Mouse (Mus musculus): ENCODE measurements at regions not wholly inside any gene's neighbourhood (a gene's known extent, or its start where the extent isn't known, plus 50 kb on each side); places are given as distances from the start of the nearest gene placed in this dataset.

GRCm38 (mm10) chr1:152313480-152313879 lies 73.0 kb downstream of the Tsen15 start:
- peak; percentile 56; the same call in 1 of the 2 replicates for ATAC-seq (replicated peaks; ENCODE audit: low read depth, poor library complexity, severe bottlenecking)

GRCm38 (mm10) chr1:152305461-152305860 lies 81.0 kb downstream of the Tsen15 start:
- no peak for ATAC-seq (replicated peaks; ENCODE audit: low read depth, poor library complexity, severe bottlenecking)

GRCm38 (mm10) chr1:152304487-152305130 lies 81.9 kb downstream of the Tsen15 start:
- ATAC-seq (replicated peaks; ENCODE audit: low read depth, poor library complexity, severe bottlenecking), result no peak

- no peak for ATAC-seq (replicated peaks; ENCODE audit: low read depth, poor library complexity, severe bottlenecking)
Measured at GRCm38 (mm10) chr1:152301355-152301754, 85.1 kb downstream of the Tsen15 start.

DNA sequence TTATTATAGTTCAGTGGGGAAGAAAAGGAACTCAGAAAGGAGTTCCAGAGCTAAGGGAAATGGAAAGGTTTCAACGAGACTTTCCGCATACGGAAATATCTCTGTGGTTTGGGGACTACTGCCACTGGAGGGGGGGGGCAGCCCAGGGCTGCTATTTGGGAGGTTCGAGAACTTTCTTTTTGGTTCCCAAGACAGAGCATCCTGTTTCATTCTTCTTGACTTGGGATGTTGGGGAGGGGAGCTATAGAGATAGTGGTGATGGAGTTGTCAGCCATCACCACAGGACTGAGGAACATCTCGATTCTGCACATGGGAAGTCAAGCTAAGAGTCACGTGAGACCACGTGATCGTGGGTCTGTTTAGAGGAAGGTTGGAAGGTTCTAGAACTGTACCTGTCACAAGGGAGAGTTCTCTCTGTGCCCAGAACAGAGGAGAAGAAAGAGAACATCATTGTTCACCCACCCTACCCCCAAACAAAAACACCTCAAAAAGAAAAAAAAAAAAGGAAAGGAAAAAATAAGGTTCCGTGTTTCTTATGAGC lies 94.2 kb downstream of the Tsen15 start:
- ATAC-seq (replicated peaks; ENCODE audit: low read depth, poor library complexity, severe bottlenecking), result no peak; the same call in 1 of the 2 replicates

DNA sequence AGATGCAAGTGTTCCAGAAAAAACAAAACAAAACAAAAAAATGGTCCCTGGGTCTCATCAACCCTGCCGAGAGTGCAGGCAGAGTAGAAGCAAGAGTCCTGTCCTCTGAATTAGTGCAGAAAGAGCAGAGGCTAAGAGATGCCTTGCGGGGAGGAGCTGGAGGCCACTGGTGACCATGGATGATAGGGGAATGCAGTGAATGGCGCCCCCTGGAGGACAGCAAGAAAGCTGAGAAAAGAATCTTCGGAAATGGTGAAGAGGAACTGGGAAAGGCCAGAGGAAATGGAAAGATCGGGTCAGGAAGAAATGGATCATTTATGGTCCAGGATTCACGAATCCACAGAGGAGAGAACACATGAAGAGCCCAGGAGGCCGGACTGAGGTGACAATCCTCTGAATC lies 95.7 kb downstream of the Tsen15 start:
- peak; percentile 58 for ATAC-seq (replicated peaks; ENCODE audit: low read depth, poor library complexity, severe bottlenecking)

- ATAC-seq (replicated peaks; ENCODE audit: low read depth, poor library complexity, severe bottlenecking), result peak; percentile 70
Measured at GRCm38 (mm10) chr1:152287566-152288490, 98.7 kb downstream of the Tsen15 start.

DNA sequence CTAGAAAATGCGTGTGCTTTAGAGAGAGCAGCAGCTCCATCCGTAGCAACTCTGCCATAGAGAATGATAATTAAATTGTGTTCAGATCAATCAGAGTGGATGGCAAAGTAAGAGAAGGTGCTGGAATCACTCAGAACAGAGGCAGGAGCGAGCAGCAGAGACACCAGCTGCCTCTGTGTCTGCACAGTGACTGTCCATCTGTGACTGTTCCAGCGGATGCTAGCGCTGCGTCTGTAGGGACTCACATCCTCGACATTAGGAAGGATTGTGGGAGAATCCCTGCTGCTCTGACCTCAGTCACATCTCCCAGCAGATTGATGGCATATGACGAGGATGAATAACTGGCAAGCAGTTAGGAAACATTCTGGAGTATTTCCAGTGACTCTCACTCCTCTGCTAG lies 99.8 kb downstream of the Tsen15 start:
- ATAC-seq (replicated peaks; ENCODE audit: low read depth, poor library complexity, severe bottlenecking), result no peak

DNA sequence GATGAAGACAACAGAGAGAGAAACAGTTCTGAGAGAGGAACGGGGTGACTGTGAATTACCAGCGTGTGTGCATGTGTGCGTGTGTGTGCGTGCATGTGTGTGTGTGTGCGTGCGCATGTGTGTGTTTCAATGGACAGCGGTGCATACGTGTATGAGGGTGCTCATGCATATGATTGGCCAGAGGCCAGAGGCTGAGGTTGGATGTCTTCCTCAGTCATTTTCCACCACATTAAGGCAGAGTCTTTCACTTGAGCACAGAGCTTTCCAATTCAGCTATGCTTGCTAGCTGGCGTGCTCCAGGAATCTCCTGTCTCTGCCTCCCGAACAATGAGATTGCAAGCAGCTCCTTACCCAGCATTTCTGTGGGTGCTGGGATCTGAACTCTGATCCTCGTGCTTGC lies 104.4 kb downstream of the Tsen15 start:
- ATAC-seq (replicated peaks; ENCODE audit: low read depth, poor library complexity, severe bottlenecking), result no peak

- ATAC-seq (replicated peaks; ENCODE audit: low read depth, poor library complexity, severe bottlenecking), result no peak
Measured at GRCm38 (mm10) chr1:152281201-152281600, 105.3 kb downstream of the Tsen15 start.

- ATAC-seq (replicated peaks; ENCODE audit: low read depth, poor library complexity, severe bottlenecking), result no peak
Measured at GRCm38 (mm10) chr1:152280014-152280413, 106.5 kb downstream of the Tsen15 start.

DNA sequence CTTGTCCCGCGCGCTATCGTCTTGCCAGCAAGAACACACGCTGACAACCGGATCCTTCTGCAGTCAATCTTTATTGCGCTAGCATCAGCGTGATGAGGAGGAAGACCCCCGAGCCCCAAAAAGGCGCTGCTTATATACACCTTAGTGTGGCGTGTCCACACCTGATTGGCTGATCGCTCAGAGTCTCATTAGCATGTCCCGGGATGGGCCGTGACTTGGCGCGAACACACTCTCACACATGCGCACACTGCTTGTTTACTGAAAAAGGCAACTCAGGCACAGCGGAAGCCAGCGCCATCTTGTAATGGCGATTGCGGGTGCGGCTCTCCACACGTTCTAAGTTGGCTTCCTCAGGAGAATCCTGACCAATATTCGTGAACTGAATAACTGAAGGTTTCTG lies 111.5 kb downstream of the Tsen15 start:
- ATAC-seq (replicated peaks; ENCODE audit: low read depth, poor library complexity, severe bottlenecking), result no peak

DNA sequence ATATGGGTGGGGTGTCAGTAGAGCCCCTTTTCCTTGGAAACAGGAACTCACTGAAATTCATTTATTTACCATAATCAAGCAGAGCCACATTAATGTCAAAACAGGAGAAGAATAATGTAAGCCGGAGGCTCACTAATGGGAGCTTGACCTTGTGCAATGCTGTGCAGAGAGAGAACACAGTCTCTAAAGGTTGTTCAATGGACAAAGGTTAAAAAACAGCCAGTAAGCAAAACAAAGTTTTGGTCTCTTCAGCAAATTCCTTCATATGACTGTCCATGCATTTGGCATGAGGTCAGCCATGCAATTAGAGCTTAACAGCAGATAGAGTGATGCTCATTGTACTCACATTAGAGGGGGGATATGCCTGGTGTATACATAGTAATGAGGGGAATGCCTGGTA lies 113.1 kb downstream of the Tsen15 start:
- no peak for ATAC-seq (replicated peaks; ENCODE audit: low read depth, poor library complexity, severe bottlenecking)

DNA sequence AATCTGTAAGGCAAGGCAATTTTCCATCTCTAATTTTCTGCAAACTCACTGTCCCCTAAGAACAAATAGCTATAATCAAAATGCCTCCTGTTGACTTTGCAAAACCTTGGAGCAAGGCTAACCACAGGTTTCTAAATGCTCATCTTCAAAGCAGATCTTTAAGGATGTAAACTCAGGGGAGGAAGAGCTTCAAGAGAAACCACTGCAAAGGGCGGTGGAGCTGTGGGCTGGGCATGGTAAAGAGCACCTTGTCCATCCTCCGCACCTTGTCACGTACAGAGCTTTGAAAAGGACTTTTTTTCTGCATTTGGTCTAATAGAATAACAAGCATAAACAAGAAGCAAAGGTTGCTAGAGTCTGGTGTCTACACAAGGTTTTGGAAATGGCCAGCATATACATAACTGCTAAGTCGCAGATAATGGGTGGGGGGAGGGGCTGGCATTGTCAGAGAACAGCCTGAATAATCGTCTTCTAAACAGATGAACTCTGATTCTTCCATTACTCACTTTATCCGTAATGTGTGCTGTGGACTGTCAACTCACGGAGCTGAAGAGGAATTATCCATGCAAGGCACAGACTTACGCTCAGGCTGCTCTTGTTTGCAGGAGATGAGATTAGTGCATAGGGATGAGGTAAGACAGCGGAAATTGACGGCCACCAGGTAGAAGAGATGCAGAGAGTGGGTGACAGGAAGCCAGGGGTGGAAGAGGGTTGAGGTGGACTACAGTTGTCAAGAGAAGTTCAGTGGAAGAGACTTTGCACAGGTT lies 116.4 kb downstream of the Tsen15 start:
- no peak for ATAC-seq (replicated peaks; ENCODE audit: low read depth, poor library complexity, severe bottlenecking)

- peak; percentile 50; the same call in 1 of the 2 replicates for ATAC-seq (replicated peaks; ENCODE audit: low read depth, poor library complexity, severe bottlenecking)
Measured at GRCm38 (mm10) chr1:152266390-152266789, 120.1 kb downstream of the Tsen15 start.

DNA sequence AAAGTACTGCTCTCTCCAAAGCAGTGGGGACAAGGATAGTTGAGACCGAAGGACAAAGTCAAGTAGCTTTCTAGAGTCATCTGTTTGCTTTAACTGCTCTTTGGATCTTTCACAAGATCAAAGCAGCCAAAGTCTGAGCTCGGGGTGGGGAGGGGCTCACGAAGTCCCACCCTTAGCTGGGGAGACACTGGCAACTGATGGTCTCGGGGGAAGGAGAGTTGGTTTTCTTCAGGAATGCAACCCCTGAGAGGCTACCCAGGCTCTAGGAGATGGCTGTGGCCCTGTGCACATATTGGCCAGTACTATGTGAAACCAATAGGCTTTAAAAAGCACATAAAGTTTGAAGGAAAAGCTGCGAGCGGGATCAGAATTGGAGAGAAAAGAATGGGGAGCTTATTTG lies 121.5 kb downstream of the Tsen15 start:
- ATAC-seq (replicated peaks; ENCODE audit: low read depth, poor library complexity, severe bottlenecking), result no peak

- ATAC-seq (replicated peaks; ENCODE audit: low read depth, poor library complexity, severe bottlenecking), result no peak
Measured at GRCm38 (mm10) chr1:152261472-152261871, 125.0 kb downstream of the Tsen15 start.

GRCm38 (mm10) chr1:152260950-152261349 lies 125.5 kb downstream of the Tsen15 start:
- no peak for ATAC-seq (replicated peaks; ENCODE audit: low read depth, poor library complexity, severe bottlenecking)

DNA sequence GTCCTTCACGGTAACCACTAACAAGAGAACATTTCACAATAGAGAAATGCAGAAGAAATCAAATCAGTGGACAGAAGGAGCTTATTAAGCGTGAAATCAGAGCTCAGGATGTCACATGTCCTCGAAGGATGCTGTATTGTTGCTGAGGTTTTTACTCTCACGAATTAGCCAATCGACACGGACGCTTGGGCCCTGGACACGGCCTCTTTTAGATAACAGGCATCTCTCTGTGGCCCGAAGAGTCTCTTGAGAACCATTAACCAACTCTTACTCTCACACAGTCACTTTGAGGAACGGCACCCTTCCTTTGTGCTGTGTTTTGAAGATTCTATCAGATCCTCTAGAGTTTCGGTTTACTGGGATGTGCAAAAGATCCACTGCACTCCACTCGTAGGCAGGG lies 128.2 kb downstream of the Tsen15 start:
- ATAC-seq (replicated peaks; ENCODE audit: low read depth, poor library complexity, severe bottlenecking), result no peak

DNA sequence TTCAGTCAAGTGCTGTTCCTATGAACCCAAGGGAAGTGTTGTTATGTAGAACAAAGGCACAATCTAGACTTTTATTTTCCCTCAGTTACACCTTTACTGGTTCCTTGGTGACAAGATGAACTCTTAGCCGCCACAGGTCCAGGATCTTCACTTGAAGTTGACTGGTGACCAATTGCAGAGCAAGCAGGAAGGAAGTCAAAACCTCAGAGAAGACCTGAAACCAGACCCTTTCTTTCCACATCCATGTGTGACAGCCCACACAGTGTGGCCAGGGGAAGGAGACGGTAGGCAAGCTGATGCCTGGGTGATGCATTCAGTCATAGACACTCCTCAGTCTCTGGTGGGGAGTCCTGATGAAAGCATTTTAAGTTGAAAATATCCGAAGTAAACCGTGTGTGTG lies 132.6 kb downstream of the Tsen15 start:
- peak; percentile 95 for ATAC-seq (replicated peaks; ENCODE audit: low read depth, poor library complexity, severe bottlenecking)

Data from common myeloid progenitor, adult 5-6 weeks (primary cell).